Mouse (Mus musculus): Measurements from ENCODE around the gene Apba2.

Apba2 gene

GRCm38 (mm10) chr7:64795554-64795953 is 294.0 kb downstream of the Apba2 start:
- DNase-seq (ENCODE audit: low spot score in 2 of 2): no peak
